Mouse (Mus musculus) monocyte, adult 5-6 weeks (primary cell): Measurements from ENCODE around the gene Hopx. TPM values are rescaled to one million over a fixed set of nuclear protein-coding genes. Genes with fewer than 3 reads are reported as not detected.

Experiments
- ATAC-seq: fragments of 153-309, 156-312 bp; replicated peaks from 2 replicates; pipeline ENCODE4 v1.8.0; 2017; ENCODE audit warnings: mild to moderate bottlenecking; ENCODE audit not compliant: low TSS enrichment, insufficient number of reproducible peaks, severe bottlenecking, poor library complexity, low FRiP score
- total RNA-seq: library from RNA; stranded (forward); fragments of 200-1000, 200-491, 200-594 nt; gene quantifications from 3 replicates; pipeline ENCODE4 v1.2.3, GENCODE M21; 2017

The Hopx gene
- 29.6 to 53.4 TPM (median 30.5 TPM) in 3 replicates for total RNA-seq

GRCm38 (mm10) chr5:77114817-77115731 is at the start of gene Hopx:
TSS of gene Hopx (minus strand) at chr5:77115121.
- ATAC-seq, result no peak

GRCm38 (mm10) chr5:77163597-77163996 is 48.7 kb upstream of the Hopx start:
- no peak for ATAC-seq

GRCm38 (mm10) chr5:77162566-77162965 is 47.6 kb upstream of the Hopx start:
- no peak for ATAC-seq

GRCm38 (mm10) chr5:77157777-77158540 is 43.0 kb upstream of the Hopx start:
- ATAC-seq, result no peak

- no peak for ATAC-seq
Observed at GRCm38 (mm10) chr5:77156938-77157337, 42.0 kb upstream of the Hopx start.

GRCm38 (mm10) chr5:77155526-77155925 is 40.6 kb upstream of the Hopx start:
- ATAC-seq, result no peak

GRCm38 (mm10) chr5:77154812-77155211 is 39.9 kb upstream of the Hopx start:
- 0 out of 2 replicates have a peak, but pooled peaks have one; percentile 9 for ATAC-seq

- no peak for ATAC-seq
Observed at GRCm38 (mm10) chr5:77151738-77152137, 36.8 kb upstream of the Hopx start.

- no peak for ATAC-seq
Observed at GRCm38 (mm10) chr5:77151075-77151474, 36.2 kb upstream of the Hopx start.

GRCm38 (mm10) chr5:77148021-77148621 is 33.2 kb upstream of the Hopx start:
- ATAC-seq, result no peak

GRCm38 (mm10) chr5:77146459-77147170 is 31.7 kb upstream of the Hopx start:
- no peak for ATAC-seq

- 0 out of 2 replicates have a peak, but pooled peaks have one; percentile 25 for ATAC-seq
Observed at GRCm38 (mm10) chr5:77144647-77145046, 29.7 kb upstream of the Hopx start.

- no peak for ATAC-seq
Observed at GRCm38 (mm10) chr5:77143076-77143475, 28.2 kb upstream of the Hopx start.

- ATAC-seq, result no peak
Observed at GRCm38 (mm10) chr5:77141336-77141735, 26.4 kb upstream of the Hopx start.

GRCm38 (mm10) chr5:77140861-77141260 is 25.9 kb upstream of the Hopx start:
- ATAC-seq, result no peak

GRCm38 (mm10) chr5:77140108-77140507 is 25.2 kb upstream of the Hopx start:
- ATAC-seq, result peak; percentile 75

- no peak for ATAC-seq
Observed at GRCm38 (mm10) chr5:77137701-77138265, 22.9 kb upstream of the Hopx start.

- ATAC-seq, result no peak
Observed at GRCm38 (mm10) chr5:77136684-77137224, 21.8 kb upstream of the Hopx start.
